Mouse (Mus musculus) stomach, postnatal 0 days (tissue): ENCODE results near the gene Entpd2. TPM values are rescaled to one million over a fixed set of nuclear protein-coding genes. Genes with fewer than 3 reads are reported as not detected.

Source experiments
- ATAC-seq: fragments of 200-750 bp; cut with Nextera tagmentation; 2 replicates; pipeline ENCODE4 v1.8.0; 2017; ENCODE audit not compliant: low FRiP score, low TSS enrichment
- DNase-seq: peaks from one replicate; pipeline ENCODE4 v3.0.0-alpha.2; 2016; ENCODE audit warnings: low spot score
- H3K27ac ChIP-seq: fragments of 300-500 bp; sonication (generic); replicated peaks from 2 replicates; pipeline ENCODE4 v1.5.1; 2014; ENCODE audit warnings: mild to moderate bottlenecking, control low read depth
- H3K27me3 ChIP-seq: fragments of 300-500 bp; sonication (generic); 2 replicates; pipeline ENCODE4 v1.6.1; 2014; ENCODE audit warnings: low read length; ENCODE audit not compliant: control insufficient read depth, insufficient read depth
- H3K36me3 ChIP-seq: fragments of 300-500 bp; sonication (generic); 2 replicates; pipeline ENCODE4 v1.6.1; 2014; ENCODE audit warnings: low read length, mixed read lengths; ENCODE audit not compliant: control insufficient read depth, insufficient read depth
- H3K4me1 ChIP-seq: fragments of 300-500 bp; sonication (generic); replicated peaks from 2 replicates; pipeline ENCODE4 v1.6.1; 2014; ENCODE audit warnings: antibody characterized with exemption; ENCODE audit not compliant: control insufficient read depth, insufficient read depth
- H3K4me2 ChIP-seq: fragments of 300-500 bp; sonication (generic); replicated peaks from 2 replicates; pipeline ENCODE4 v1.6.1; 2014; ENCODE audit warnings: low read depth, mild to moderate bottlenecking, control low read depth, moderate library complexity
- H3K4me3 ChIP-seq: fragments of 300-500 bp; sonication (generic); 2 replicates; pipeline ENCODE4 v1.5.1; 2014; ENCODE audit warnings: low read depth, low read length, control low read depth
- H3K9ac ChIP-seq: fragments of 300-500 bp; sonication (generic); 2 replicates; pipeline ENCODE4 v1.6.1; 2014; ENCODE audit warnings: mild to moderate bottlenecking, low read length, control low read depth, mixed read lengths
- H3K9me3 ChIP-seq: fragments of 300-500 bp; sonication (generic); 2 replicates; pipeline ENCODE4 v1.6.1; 2016; ENCODE audit warnings: low read length; ENCODE audit not compliant: control insufficient read depth
- CTCF ChIP-seq: IDR thresholded peaks from 2 replicates; pipeline ENCODE4 v1.5.1; 2016; ENCODE audit warnings: antibody characterized with exemption, low read depth, mild to moderate bottlenecking, moderate library complexity
- EP300 ChIP-seq: optimal IDR thresholded peaks from 2 replicates; pipeline ENCODE3; 2016; ENCODE audit warnings: antibody characterized with exemption
- WGBS: fragments of 180-500 bp; shearing (Covaris S2); extraction: QIAGEN DNeasy Blood & Tissue Kit; methylation state at CpG from one replicate; pipeline ENCODE4 v1.1.7; 2014; 5-methylcytosine and 5-hydroxymethylcytosine counted together
- microRNA-seq: library from miRNA; unstranded; fragments of <30 nt; microRNA quantifications from one replicate; pipeline ENCODE4, GENCODE M21; 2016
- polyA plus RNA-seq: library from polyadenylated mRNA; unstranded; fragments of >200 nt; fragmentation: Nextera tagmentation; extraction: Ambion mirVana; gene quantifications from 2 replicates; pipeline ENCODE4 v1.2.1, GENCODE M21; 2015

The Entpd2 gene
- polyA plus RNA-seq, 1 experiment from 2014 or later, result 21.2 TPM

DNA sequence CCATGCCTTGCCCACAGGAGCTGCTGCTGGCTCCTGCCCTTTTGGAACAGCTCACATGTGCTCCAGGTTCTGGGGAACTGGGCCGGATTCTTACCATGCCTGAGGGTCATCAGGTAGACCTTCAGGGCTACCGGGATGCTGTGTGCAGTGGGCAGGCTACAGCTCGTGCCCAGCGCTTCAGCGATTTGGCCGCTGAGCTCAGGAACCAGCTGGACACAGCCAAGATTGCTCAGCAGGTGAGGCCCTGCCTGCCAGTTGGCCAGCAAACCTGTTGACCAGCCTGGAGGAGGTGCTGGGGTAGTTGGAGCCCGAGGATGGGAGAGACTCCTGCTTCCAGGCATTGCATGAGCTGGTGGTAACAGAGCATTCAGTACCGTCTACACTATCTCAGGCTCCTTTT, 38.6 kb downstream of the Entpd2 start:
- Histone ChIP-seq H3K4me1 (no peaks in the 10 kb centered on the region), H3K4me2 (no peak overlapping the region), H3K9me3 (no peaks in the 10 kb centered on the region), H3K4me3 (no peak overlapping the region), H3K36me3 (no peaks in the 10 kb centered on the region), H3K27me3 (no peaks in the 10 kb centered on the region), H3K27ac (no peak overlapping the region), H3K9ac (no peak overlapping the region)
- WGBS, result 86% methylated on average over 8 of the region's 8 CpGs
- TF ChIP-seq CTCF (no peak), EP300 (no peak)
- ATAC-seq, result no peak
- DNase-seq, result no peak

GRCm38 (mm10) chr2:25436286-25436820, 40.7 kb downstream of the Entpd2 start:
- H3K9me3 ChIP-seq, result no peaks in the 10 kb centered on the region
- no peaks in the 10 kb centered on the region for H3K4me1 ChIP-seq
- ATAC-seq, result no peak
- TF ChIP-seq EP300 (no peak), CTCF (no peak)
- no peaks in the 10 kb centered on the region for H3K36me3 ChIP-seq
- DNase-seq, result no peak
- H3K4me3 ChIP-seq, result no peak overlapping the region
- no peak overlapping the region for H3K27ac ChIP-seq
- no peak overlapping the region for H3K4me2 ChIP-seq
- 90% methylated on average over 10 of the region's 10 CpGs for WGBS
- no peaks in the 10 kb centered on the region for H3K27me3 ChIP-seq
- no peak overlapping the region for H3K9ac ChIP-seq

DNA sequence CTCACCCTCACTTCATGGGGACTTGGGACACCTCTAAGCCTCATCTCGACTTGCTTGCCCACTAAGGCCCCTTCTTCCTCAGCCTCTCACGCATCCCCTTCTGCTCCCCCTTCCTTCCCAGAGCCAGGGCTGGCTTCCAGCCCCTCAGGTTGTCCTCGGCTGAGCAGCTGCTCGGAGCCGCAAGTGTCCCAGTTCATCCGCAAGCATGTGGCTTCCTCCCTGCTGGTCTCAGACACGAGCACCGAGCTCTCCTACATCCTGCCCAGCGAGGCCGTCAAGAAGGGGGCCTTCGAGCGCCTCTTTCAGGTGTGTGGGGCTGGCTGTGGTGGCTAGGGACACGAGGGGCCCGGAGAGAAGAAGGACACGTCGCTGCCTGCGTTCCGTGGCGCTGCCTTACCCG, 45.4 kb downstream of the Entpd2 start:
- TF ChIP-seq CTCF (no peak), EP300 (no peak)
- H3K27me3 ChIP-seq, result no peaks in the 10 kb centered on the region
- WGBS, result 85% methylated on average over 20 of the region's 20 CpGs
- no peak overlapping the region for H3K27ac ChIP-seq
- H3K4me3 ChIP-seq, result no peak overlapping the region
- H3K4me1 ChIP-seq, result no peaks in the 10 kb centered on the region
- DNase-seq (no peak), ATAC-seq (no peak)
- no peaks in the 10 kb centered on the region for H3K36me3 ChIP-seq
- no peaks in the 10 kb centered on the region for H3K9me3 ChIP-seq
- no peak overlapping the region for H3K4me2 ChIP-seq
- H3K9ac ChIP-seq, result no peak overlapping the region

- Histone ChIP-seq H3K4me3 (no peak overlapping the region), H3K4me1 (no peaks in the 10 kb centered on the region), H3K4me2 (no peak overlapping the region), H3K9me3 (no peaks in the 10 kb centered on the region), H3K36me3 (0 out of 2 replicates have a peak, but pooled peaks cover 2% of the 10 kb centered on the region), H3K27ac (no peak overlapping the region), H3K9ac (no peak overlapping the region), H3K27me3 (no peaks in the 10 kb centered on the region)
- ATAC-seq, result no peak
- TF ChIP-seq EP300 (no peak), CTCF (no peak)
- DNase-seq, result no peak
- WGBS, result 89% methylated on average over 14 of the region's 14 CpGs
Observed at GRCm38 (mm10) chr2:25442682-25443081, 47.0 kb downstream of the Entpd2 start.

Small RNA genes within 50 kb of the gene (microRNA-seq; reads per million reads assigned to microRNA genes)
- gene Mir3087, result not detected

Other genes with a start within 250 kb of the Entpd2 start
- 25.3 and 25.6 TPM in 2 replicates for gene Nrarp, start 215.1 kb upstream of the Entpd2 start, polyA plus RNA-seq
- 13.1 and 13.7 TPM in 2 replicates for gene Tor4a, start 199.0 kb upstream of the Entpd2 start, polyA plus RNA-seq
- 58.6 and 59.1 TPM in 2 replicates for gene Nelfb, start 184.4 kb upstream of the Entpd2 start, polyA plus RNA-seq
- not detected in 2 replicates for gene Stpg3, start 181.2 kb upstream of the Entpd2 start, polyA plus RNA-seq
- gene Fam166a, start 177.1 kb upstream of the Entpd2 start, polyA plus RNA-seq, result 0.92 TPM in 1 of 2 replicates, not detected in the other
- 475 and 486 TPM in 2 replicates for gene Tubb4b, start 171.2 kb upstream of the Entpd2 start, polyA plus RNA-seq
- 0.10 and 0.12 TPM in 2 replicates for gene Slc34a3, start 161.5 kb upstream of the Entpd2 start, polyA plus RNA-seq
- gene Rnf224, start 159.1 kb upstream of the Entpd2 start, polyA plus RNA-seq, result 0.51 and 0.91 TPM in 2 replicates
- gene Rnf208, start 153.6 kb upstream of the Entpd2 start, polyA plus RNA-seq, result 26.8 and 31.7 TPM in 2 replicates
- gene Cysrt1, start 153.4 kb upstream of the Entpd2 start, polyA plus RNA-seq, result 326 and 355 TPM in 2 replicates
- 12.8 and 16.6 TPM in 2 replicates for gene AL732309.1, start 149.0 kb upstream of the Entpd2 start, polyA plus RNA-seq
- gene Tmem203, start 140.4 kb upstream of the Entpd2 start, polyA plus RNA-seq, result 38.2 and 39.7 TPM in 2 replicates
- 17.4 and 20.3 TPM in 2 replicates for gene Tprn, start 133.3 kb upstream of the Entpd2 start, polyA plus RNA-seq
- 149 and 162 TPM in 2 replicates for gene Ssna1, start 123.4 kb upstream of the Entpd2 start, polyA plus RNA-seq
- gene Anapc2, start 123.4 kb upstream of the Entpd2 start, polyA plus RNA-seq, result 57.5 and 59.6 TPM in 2 replicates
- gene Tmem210, start 107.7 kb upstream of the Entpd2 start, polyA plus RNA-seq, result not detected in 2 replicates
- 34.9 and 42.1 TPM in 2 replicates for gene Lrrc26, start 106.0 kb upstream of the Entpd2 start, polyA plus RNA-seq
- gene Grin1, start 76.7 kb upstream of the Entpd2 start, polyA plus RNA-seq, result 1.3 TPM in 2 replicates
- 29.2 and 29.9 TPM in 2 replicates for gene Man1b1, start 63.5 kb upstream of the Entpd2 start, polyA plus RNA-seq
- 9.5 and 9.9 TPM in 2 replicates for gene Dpp7, start 39.5 kb upstream of the Entpd2 start, polyA plus RNA-seq
- 33.2 and 36.9 TPM in 2 replicates for gene Uap1l1, start 30.2 kb upstream of the Entpd2 start, polyA plus RNA-seq
- 14.1 and 16.6 TPM in 2 replicates for gene Sapcd2, start 23.6 kb upstream of the Entpd2 start, polyA plus RNA-seq
- gene Npdc1, start 3.5 kb downstream of the Entpd2 start, polyA plus RNA-seq, result 52.8 and 53.0 TPM in 2 replicates
- gene Fut7, start 27.4 kb downstream of the Entpd2 start, polyA plus RNA-seq, result 0.12 TPM in 1 of 2 replicates, not detected in the other
- 1.7 and 2.6 TPM in 2 replicates for gene Abca2, start 32.8 kb downstream of the Entpd2 start, polyA plus RNA-seq
- 246 and 272 TPM in 2 replicates for gene Clic3, start 61.0 kb downstream of the Entpd2 start, polyA plus RNA-seq
- gene Paxx, start 65.2 kb downstream of the Entpd2 start, polyA plus RNA-seq, result 51.7 and 59.7 TPM in 2 replicates
- 4.7 and 5.2 TPM in 2 replicates for gene Ptgds, start 74.2 kb downstream of the Entpd2 start, polyA plus RNA-seq
- not detected in 2 replicates for gene Lcn12, start 98.0 kb downstream of the Entpd2 start, polyA plus RNA-seq
- 39.3 and 47.5 TPM in 2 replicates for gene Fbxw5, start 104.9 kb downstream of the Entpd2 start, polyA plus RNA-seq
- 2.8 and 3.8 TPM in 2 replicates for gene C8g, start 105.8 kb downstream of the Entpd2 start, polyA plus RNA-seq
- gene Traf2, start 151.1 kb downstream of the Entpd2 start, polyA plus RNA-seq, result 15.9 and 16.0 TPM in 2 replicates
- gene Edf1, start 162.0 kb downstream of the Entpd2 start, polyA plus RNA-seq, result 351 and 372 TPM in 2 replicates
- 0.34 and 0.55 TPM in 2 replicates for gene Mamdc4, start 179.0 kb downstream of the Entpd2 start, polyA plus RNA-seq
- gene Phpt1, start 179.3 kb downstream of the Entpd2 start, polyA plus RNA-seq, result 87.0 and 87.5 TPM in 2 replicates
- 0.29 and 0.52 TPM in 2 replicates for gene Ajm1, start 185.9 kb downstream of the Entpd2 start, polyA plus RNA-seq
- gene Rabl6, start 212.6 kb downstream of the Entpd2 start, polyA plus RNA-seq, result 30.9 and 32.2 TPM in 2 replicates
- gene Ccdc183, start 221.8 kb downstream of the Entpd2 start, polyA plus RNA-seq, result 0.21 and 0.34 TPM in 2 replicates
- 32.4 and 33.3 TPM in 2 replicates for gene Tmem141, start 226.1 kb downstream of the Entpd2 start, polyA plus RNA-seq
- 3.5 and 3.8 TPM in 2 replicates for gene Fcna, start 232.2 kb downstream of the Entpd2 start, polyA plus RNA-seq